In the genomic region with DNA sequence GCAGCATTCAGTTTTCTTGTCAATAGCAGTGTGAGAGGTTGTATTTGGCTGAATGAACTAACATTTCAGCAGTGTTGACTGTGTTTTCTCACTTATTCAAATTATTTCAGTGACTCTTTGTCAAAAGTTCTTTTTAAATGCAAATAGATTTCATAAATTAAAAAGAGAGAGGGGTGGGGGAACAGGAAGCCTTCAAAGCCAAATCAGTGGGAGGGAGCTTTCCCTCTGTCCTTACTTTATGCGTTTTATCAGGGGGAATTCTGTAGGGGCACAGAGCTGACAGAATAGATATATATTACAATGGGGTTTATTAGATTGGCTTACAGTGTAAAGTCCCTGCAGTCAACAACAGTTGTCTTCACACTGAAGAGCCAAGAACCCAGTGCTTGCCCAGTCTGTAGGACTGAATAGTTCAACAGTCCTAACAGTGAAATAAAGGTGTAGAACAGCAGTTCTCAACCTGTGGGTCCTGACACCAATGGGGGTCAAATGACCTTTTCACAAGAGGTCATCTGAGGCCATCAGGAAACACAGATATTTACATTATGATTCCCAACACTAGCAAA, we compare ENCODE assay signal across 18 mouse cellular contexts.
DNase-seq lines count a peak whose midpoint lies in the region; ATAC-seq and TF ChIP-seq lines count a peak whose summit lies in the region.
"Had no signal": no experiment of that assay in that cellular context is flagged by ENCODE, and none has a peak within 500 bp of the region (broad histone marks: within the 10 kb centered on the region; RNA-seq: fewer than 3 reads in every experiment).

No protein-coding gene starts in this region.

- H3K36me3 ChIP-seq in hindbrain, embryonic 11.5 days (ENCODE audit: control insufficient read depth, insufficient read depth, low read length) = no peaks in the 10 kb centered on the region
- H3K36me3 ChIP-seq in hindbrain, embryonic 10.5 days = no peaks in the 10 kb centered on the region
- no peaks in the 10 kb centered on the region for H3K36me3 ChIP-seq in midbrain, postnatal 0 days (ENCODE audit: insufficient read depth, low read length)
- H3K36me3 ChIP-seq in midbrain, embryonic 16.5 days (ENCODE audit: control insufficient read depth, insufficient read depth, low read length) = no peaks in the 10 kb centered on the region
- H3K36me3 ChIP-seq in forebrain, embryonic 14.5 days (ENCODE audit: control insufficient read depth, insufficient read depth, low read length) = no peaks in the 10 kb centered on the region
- H3K36me3 ChIP-seq: embryonic facial prominence, embryonic 10.5 days; heart, embryonic 15.5 days had no signal

- peak; percentile 69; the same call in 1 of the 2 replicates for ATAC-seq in hindbrain, embryonic 11.5 days (ENCODE audit: low FRiP score)
- no peak for ATAC-seq in midbrain, postnatal 0 days (ENCODE audit: low FRiP score)
- no peak for ATAC-seq in midbrain, embryonic 16.5 days
- ATAC-seq in forebrain, embryonic 14.5 days = peak; percentile 52; the same call in 1 of the 2 replicates
- ATAC-seq: intestine, embryonic 16.5 days had no signal

- no peak overlapping the region for H3K9ac ChIP-seq in hindbrain, embryonic 11.5 days (ENCODE audit: low read depth, low read length)
- H3K9ac ChIP-seq in midbrain, postnatal 0 days (replicated peaks; ENCODE audit: low read length, poor library complexity, severe bottlenecking) = no peak overlapping the region
- H3K9ac ChIP-seq in midbrain, embryonic 16.5 days (ENCODE audit: low read depth, low read length) = no peak overlapping the region
- H3K9ac ChIP-seq in forebrain, embryonic 14.5 days (ENCODE audit: low read length) = no peak overlapping the region
- H3K9ac ChIP-seq: heart, embryonic 15.5 days had no signal

- H3K4me2 ChIP-seq in hindbrain, embryonic 11.5 days (replicated peaks; ENCODE audit: low read depth, low read length) = no peak overlapping the region
- no peak overlapping the region for H3K4me2 ChIP-seq in midbrain, postnatal 0 days (ENCODE audit: low read depth, low read length, poor library complexity, severe bottlenecking)
- H3K4me2 ChIP-seq in midbrain, embryonic 16.5 days (ENCODE audit: low read length) = no peak overlapping the region
- H3K4me2 ChIP-seq in forebrain, embryonic 14.5 days (ENCODE audit: low read length) = no peak overlapping the region
- H3K4me2 ChIP-seq: heart, embryonic 11.5 days; heart, embryonic 15.5 days had no signal

- no peaks in the 10 kb centered on the region for H3K4me1 ChIP-seq in hindbrain, embryonic 11.5 days (replicated peaks; ENCODE audit: control insufficient read depth, insufficient read depth, low read length)
- peaks cover 6% of the 10 kb centered on the region; the same call in 1 of the 2 replicates for H3K4me1 ChIP-seq in hindbrain, embryonic 10.5 days (replicated peaks)
- no peaks in the 10 kb centered on the region for H3K4me1 ChIP-seq in midbrain, postnatal 0 days (ENCODE audit: insufficient read depth, low read length)
- no peaks in the 10 kb centered on the region for H3K4me1 ChIP-seq in midbrain, embryonic 16.5 days (ENCODE audit: control insufficient read depth, insufficient read depth, low read length)
- no peaks in the 10 kb centered on the region for H3K4me1 ChIP-seq in forebrain, embryonic 14.5 days (ENCODE audit: control insufficient read depth, insufficient read depth, low read length)
- H3K4me1 ChIP-seq: embryonic facial prominence, embryonic 10.5 days; heart, embryonic 15.5 days had no signal

- H3K4me3 ChIP-seq in hindbrain, embryonic 11.5 days (ENCODE audit: low read depth, low read length) = no peak overlapping the region
- no peak overlapping the region for H3K4me3 ChIP-seq in hindbrain, embryonic 10.5 days
- H3K4me3 ChIP-seq in midbrain, postnatal 0 days (ENCODE audit: low read depth, low read length) = no peak overlapping the region
- no peak overlapping the region for H3K4me3 ChIP-seq in midbrain, embryonic 16.5 days (ENCODE audit: low read depth, low read length)
- H3K4me3 ChIP-seq in forebrain, embryonic 14.5 days (ENCODE audit: low read depth, low read length) = no peak overlapping the region
- H3K4me3 ChIP-seq: embryonic facial prominence, embryonic 10.5 days; heart, adult 2 months; heart, embryonic 15.5 days had no signal

- no peaks in the 10 kb centered on the region for H3K9me3 ChIP-seq in hindbrain, embryonic 11.5 days (ENCODE audit: control insufficient read depth, low read length)
- no peaks in the 10 kb centered on the region for H3K9me3 ChIP-seq in hindbrain, embryonic 10.5 days
- no peaks in the 10 kb centered on the region for H3K9me3 ChIP-seq in midbrain, postnatal 0 days (ENCODE audit: low read length)
- peaks cover 4% of the 10 kb centered on the region; the same call in 1 of the 2 replicates for H3K9me3 ChIP-seq in midbrain, embryonic 16.5 days (replicated peaks; ENCODE audit: control insufficient read depth, low read length, poor library complexity, severe bottlenecking)
- H3K9me3 ChIP-seq in forebrain, embryonic 14.5 days (replicated peaks; ENCODE audit: control insufficient read depth, low read length) = 0 out of 2 replicates have a peak, but pooled peaks cover 2% of the 10 kb centered on the region
- H3K9me3 ChIP-seq: embryonic facial prominence, embryonic 10.5 days; heart, embryonic 15.5 days had no signal

- DNase-seq in hindbrain, embryonic 11.5 days (ENCODE audit: low spot score) = no peak
- DNase-seq in hindbrain, embryonic 10.5 days (ENCODE audit: low spot score) = no peak
- peak; percentile 11 for DNase-seq in midbrain, postnatal 0 days (ENCODE audit: low spot score)
- peak; percentile 40 for DNase-seq in forebrain, embryonic 14.5 days (ENCODE audit: low spot score)
- no peak for DNase-seq in thymus, postnatal 25 days
- no peak for DNase-seq in yolk sac, embryonic 10.5 days (ENCODE audit: low spot score)
- DNase-seq: adrenal gland, postnatal 10 days; cerebellum, adult 11-12 months; cerebellum, adult 9-10 months; cerebellum, postnatal 36 days; gastrocnemius, postnatal 14 days; heart, adult 2 months; heart, postnatal 14 days had no signal

- no peaks in the 10 kb centered on the region for H3K27me3 ChIP-seq in hindbrain, embryonic 11.5 days (ENCODE audit: control insufficient read depth, insufficient read depth, low read length)
- H3K27me3 ChIP-seq in hindbrain, embryonic 10.5 days (ENCODE audit: insufficient read depth, poor library complexity, severe bottlenecking) = no peaks in the 10 kb centered on the region
- H3K27me3 ChIP-seq in midbrain, postnatal 0 days (ENCODE audit: insufficient read depth, low read length) = no peaks in the 10 kb centered on the region
- no peaks in the 10 kb centered on the region for H3K27me3 ChIP-seq in midbrain, embryonic 16.5 days (ENCODE audit: control insufficient read depth, insufficient read depth, low read depth, low read length)
- H3K27me3 ChIP-seq in forebrain, embryonic 14.5 days (replicated peaks; ENCODE audit: control insufficient read depth, insufficient read depth, low read length) = no peaks in the 10 kb centered on the region
- H3K27me3 ChIP-seq: heart, embryonic 15.5 days had no signal

- H3K27ac ChIP-seq in hindbrain, embryonic 11.5 days (ENCODE audit: low read depth, low read length) = no peak overlapping the region
- H3K27ac ChIP-seq in hindbrain, embryonic 10.5 days = no peak overlapping the region
- no peak overlapping the region for H3K27ac ChIP-seq in midbrain, postnatal 0 days (ENCODE audit: low read depth, low read length)
- no peak overlapping the region for H3K27ac ChIP-seq in midbrain, embryonic 16.5 days (ENCODE audit: low read length)
- H3K27ac ChIP-seq in forebrain, embryonic 14.5 days (ENCODE audit: low read depth, low read length) = no peak overlapping the region
- H3K27ac ChIP-seq: embryonic facial prominence, embryonic 10.5 days; heart, adult 2 months; heart, embryonic 15.5 days had no signal

- 57% methylated on average over 1 of the region's 1 CpGs for WGBS in hindbrain, embryonic 11.5 days
- WGBS in hindbrain, embryonic 10.5 days = 35% methylated on average over 1 of the region's 1 CpGs
- 11% methylated on average over 1 of the region's 1 CpGs for WGBS in midbrain, postnatal 0 days
- WGBS in midbrain, embryonic 16.5 days = 33% methylated on average over 1 of the region's 1 CpGs
- WGBS in forebrain, embryonic 14.5 days = 0% methylated on average over 1 of the region's 1 CpGs

- TF ChIP-seq CTCF in midbrain, postnatal 0 days (IDR thresholded peaks at IDR 0.05) = no peak

Comparison
In these comparisons a context has a peak if more than half of its experiments do, and no peak if none do; other contexts are left out.
1. ATAC-seq: peak in hindbrain, embryonic 11.5 days (single experiment) and forebrain, embryonic 14.5 days (single experiment); none in midbrain, postnatal 0 days (single experiment) and midbrain, embryonic 16.5 days (single experiment).
2. DNase-seq: peak in midbrain, postnatal 0 days (single experiment) and forebrain, embryonic 14.5 days (single experiment); none in hindbrain, embryonic 11.5 days (single experiment), hindbrain, embryonic 10.5 days (single experiment), thymus, postnatal 25 days (single experiment) and yolk sac, embryonic 10.5 days (single experiment).